Mouse (Mus musculus): ENCODE measurements around the gene Ces1b.

Gene Ces1b

DNA sequence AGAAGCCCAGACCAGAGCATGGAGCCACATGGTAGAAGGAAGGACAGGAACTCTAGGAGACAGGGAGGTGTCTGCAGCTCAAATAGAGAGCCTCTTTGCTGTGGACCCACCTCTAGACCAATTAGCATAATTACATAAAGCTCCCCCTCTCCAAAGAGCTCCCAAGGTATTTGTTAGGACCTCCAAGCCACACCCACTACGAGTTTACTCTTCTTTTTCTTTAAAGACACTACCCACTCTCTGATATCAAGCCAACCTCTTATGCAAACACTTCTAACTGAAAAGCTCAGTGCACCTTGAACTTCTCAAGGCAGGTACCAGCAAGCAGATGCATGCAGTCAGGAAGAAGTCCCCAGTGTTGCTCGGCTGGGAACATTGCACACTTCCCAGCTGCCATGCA is at the start of gene Ces1b:
TSS of gene Ces1b (minus strand) at position 131 of the 400 bp plus-strand sequence.
- no peak for DNase-seq

DNA sequence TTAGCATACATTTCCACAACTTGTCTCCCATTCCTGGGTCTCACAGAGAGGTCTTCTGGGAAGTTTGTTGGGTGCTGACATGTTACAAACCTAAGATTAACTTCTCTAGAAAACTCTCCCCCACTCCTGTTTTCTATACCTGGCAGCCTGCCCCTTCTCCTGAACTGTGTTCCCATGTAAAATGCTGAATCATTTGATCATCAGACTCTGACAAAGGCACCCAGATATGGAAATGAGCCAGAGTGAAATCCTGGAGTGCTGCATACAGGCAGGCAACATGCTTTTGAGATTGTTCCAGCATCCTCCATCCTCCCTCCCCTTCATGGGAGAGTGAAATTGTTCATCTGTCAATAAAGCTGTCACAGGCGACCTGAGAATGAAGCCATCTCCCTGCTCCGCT is 46.7 kb upstream of the Ces1b start:
- no peak for DNase-seq

DNA sequence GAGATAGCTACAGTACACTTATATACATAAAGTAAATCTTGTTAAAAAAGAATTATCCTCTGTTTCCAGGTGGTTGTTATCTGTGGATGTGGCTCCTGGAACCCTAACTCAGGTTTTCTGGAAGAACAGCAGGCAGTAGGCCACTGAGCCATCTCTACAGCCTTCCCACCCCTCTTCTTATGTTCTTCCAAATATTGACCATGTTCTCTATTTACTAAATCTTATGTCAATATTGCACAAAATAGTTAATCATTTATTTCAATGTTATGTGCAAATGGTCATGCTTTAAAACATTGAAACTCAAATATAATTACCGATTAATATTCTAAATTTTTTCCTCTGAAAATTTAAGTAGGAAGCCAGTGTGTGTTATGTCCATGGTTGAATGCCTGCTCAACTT is 42.2 kb upstream of the Ces1b start:
- DNase-seq = no peak

DNA sequence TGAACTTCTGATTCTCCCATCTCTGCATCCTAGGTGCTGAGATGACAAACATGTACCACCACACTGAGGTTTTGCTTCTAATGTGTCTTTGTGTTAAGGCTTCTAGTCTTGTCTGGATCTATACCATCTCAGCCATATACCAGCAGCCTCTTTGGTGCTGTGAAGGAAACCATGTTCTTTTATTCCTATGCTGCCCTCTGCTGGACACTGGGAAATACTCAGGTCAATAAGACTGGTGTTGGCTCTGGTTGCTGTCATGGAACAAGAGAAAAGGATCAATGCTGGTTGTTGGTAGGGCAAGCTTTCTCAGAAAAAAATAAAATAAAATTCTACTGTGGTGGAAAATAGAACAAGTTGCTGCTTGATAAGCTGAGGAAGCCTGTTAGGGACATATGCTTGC is 15.6 kb upstream of the Ces1b start:
- no peak for DNase-seq

DNA sequence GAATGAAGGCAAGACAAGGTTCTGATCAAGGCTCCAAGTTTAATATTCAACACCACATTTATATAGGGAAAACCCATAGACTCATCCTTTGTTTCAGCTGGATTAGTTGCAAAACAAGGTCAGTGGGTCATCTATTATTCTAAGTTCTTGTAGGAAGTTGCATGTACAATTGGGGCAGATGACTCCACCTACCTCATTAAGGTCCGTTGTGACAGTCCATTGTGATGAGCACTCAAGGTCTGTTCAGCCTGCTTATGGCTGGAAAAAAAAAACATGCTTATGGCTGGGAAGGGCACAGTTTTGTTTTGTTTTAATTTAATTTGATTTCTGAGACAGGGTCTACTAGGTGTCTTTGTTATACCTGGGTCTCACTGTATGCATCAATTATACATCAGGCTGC is 11.5 kb upstream of the Ces1b start:
- DNase-seq = no peak

DNA sequence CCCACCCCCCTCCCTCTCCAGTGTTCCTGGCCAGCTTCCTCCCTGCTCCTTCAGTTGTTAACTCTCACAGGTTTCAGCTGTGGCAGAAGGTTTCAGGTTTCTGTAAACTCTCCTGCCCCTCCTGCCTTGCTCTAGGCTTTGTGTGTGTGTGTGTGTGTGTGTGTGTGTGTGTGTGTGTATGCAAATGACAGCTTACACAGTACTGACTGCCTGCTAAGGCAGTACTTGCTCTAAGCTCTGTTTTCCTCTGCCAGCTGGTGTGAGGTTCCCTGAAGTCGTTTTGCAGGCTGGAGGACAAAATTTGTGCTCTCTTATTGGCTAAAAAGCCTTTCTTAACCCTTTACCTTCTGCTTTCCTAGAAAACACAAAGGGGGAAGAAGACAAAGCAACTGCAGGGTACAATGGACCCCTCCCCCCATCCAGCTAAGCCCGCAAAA is 8.9 kb upstream of the Ces1b start:
- no peak for DNase-seq

DNA sequence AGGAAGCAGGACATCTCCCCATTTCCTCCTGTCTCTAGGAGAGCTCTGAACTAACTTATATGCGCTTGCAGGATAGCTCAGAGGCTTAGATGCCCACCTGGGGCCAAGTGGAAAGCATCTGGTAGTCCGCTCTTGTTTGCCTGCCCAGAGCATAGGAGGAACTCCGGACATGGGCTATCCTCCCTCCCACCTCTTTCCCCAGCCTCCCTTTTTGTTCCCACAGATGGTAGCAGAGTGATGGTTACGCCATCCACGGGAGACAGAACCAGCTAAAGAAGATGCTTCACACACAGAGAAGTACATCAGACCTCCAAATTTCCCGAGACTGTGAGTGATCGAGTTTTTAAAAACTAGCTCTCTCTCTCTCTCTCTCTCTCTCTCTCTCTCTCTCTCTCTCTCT is 8.4 kb upstream of the Ces1b start:
- no peak for DNase-seq

DNA sequence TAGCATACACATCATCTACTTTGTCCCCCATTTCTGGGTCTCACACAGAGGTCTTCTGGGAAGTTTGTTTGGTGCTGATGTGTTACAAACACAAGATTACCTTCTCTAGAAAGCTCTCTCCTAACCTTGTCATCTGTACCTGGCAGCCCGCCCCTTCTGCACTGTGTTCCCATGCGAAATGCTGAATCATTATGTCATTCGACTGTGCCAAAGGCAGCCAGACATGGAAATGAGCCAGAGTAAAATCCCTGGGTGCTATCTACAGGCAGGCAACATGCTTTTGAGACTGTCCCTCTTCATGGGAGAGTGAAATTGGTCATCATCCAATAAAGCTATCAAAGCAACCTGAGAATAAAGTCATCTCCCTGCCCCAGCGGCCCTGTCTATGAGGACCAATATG is 4.6 kb downstream of the Ces1b start:
- no peak for DNase-seq

DNA sequence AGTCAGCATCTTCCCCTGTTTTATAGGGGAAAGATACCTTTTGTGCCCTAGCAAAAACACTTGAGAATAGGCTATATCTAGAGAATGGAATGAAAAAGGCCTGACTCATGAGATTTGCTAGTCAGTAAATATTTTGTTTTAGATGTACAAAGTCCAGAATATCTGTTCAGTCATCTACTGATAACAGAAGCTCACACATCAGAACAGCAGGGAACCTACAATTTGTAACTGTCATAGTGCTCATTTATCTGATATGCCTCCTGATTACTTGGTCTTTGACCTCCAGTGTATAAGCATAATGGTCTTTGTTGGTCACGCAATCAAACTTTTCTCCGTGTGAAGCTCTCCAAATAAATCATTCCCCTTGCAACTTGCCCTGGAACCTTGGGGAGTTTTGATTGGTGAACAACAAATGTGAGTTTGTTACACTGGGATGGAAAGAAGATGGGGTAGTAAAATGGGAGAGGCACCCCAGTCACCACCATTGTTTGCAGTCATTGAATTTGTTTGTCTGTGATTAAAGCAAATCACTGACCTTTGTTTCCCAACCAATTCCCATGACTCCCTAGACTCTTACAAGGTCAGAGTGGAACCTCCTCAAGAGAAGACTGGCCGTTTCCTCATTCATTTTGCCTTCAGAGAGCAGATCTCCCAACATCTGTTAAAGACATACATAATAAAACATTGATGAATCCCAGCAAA is 16.2 kb downstream of the Ces1b start:
- DNase-seq = no peak

DNA sequence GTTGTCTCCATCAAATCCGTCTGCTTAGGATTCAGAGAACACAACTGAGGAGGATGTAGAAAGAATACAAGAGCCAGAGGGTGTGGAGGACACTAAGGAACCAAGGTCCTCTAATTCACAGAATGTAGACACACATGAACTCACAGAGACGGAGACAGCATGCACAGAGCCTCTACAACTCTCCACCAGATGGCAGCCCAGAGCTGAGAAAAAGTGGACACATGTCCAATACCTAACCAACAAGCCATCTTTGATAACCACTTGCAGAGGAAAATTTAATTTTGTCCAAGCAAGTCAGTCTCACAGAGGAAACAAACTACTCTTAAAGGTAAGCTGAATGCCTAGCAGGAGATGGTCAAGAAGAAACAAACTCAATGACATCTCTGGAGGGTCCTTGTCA is 20.6 kb downstream of the Ces1b start:
- no peak for DNase-seq

DNA sequence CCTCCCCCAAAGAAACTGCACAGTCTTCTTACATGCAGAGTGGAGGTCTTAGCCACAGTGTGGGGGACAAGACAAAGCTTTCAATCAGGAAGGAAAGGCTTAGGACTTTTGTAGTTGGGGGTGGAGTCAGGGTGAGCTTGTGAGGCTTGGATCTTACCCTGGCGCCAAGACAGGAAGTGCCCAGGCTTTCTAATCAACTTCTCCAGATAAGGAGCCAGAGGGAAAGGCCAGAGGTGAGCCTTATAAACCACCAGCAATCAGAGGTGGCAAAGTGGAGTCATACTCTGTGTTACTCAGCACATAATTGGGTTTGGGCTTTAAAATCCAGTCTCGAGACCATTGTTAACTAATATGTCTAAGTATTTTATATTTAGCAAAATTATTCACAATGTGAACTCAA is 24.6 kb downstream of the Ces1b start:
- DNase-seq = no peak

DNA sequence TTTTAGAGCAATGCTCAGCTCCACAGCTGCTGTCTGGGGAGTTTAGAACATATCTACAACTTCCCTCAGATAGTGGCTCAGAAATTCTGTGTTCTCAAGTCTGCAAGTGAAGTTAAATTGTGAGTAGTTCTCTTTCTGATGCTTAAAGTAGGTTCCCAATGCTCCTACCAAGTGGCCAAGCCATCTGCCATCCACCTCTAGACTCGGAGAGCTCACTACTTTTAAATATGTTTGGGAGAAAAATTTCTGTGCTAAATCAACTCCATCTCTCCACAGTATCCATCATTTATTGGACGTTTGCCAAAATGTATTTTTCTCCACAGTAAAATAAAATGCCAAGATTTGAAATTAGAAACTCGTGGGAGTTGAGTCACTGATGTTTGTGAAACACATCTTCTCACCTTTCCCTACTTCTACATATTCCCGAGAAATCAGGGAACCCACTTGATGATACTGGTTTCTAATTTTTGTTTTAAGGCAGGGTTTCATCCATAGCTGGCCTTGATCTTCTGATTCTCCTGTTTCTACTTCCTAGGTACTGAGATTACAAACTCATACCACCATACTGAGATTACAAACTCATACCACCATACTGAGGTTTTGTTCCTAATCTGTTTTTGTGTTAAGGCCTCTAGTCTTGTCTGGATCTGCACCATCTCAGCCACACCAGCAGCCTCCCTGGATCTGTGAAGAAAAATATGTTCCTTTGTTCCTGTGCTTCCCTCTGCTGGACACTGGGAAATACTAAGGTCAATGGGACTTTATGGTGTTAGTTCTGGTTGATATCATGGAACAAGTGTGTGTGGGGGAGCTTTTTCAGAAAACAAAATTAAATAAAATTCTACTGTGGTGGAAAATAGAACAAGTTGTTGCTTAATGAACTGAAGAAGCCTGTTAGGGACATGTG is 31.1 kb downstream of the Ces1b start:
- no peak for DNase-seq

DNA sequence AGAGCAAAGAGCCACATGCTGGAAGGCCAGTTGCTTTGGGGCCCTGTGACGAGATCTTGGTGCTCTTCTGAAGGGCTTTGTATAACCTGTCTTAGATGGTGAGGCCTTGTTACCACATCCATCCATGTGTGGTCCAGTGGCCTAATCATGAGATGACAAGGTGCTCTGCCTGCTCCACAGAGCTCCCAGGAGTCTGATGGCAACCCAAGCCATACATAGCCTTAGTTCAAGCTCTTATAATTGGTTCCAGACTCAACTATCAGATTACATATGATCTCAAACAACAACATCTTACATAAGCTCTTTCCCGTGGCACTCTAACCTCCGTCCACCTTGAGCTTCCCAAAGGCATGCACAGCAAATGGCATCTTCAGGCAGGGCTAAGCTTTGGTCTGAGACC is 31.7 kb downstream of the Ces1b start, which contains the start of gene Ces1a:
TSS of gene Ces1a (minus strand) at position 101 of the 400 bp plus-strand sequence.
- DNase-seq = no peak

DNA sequence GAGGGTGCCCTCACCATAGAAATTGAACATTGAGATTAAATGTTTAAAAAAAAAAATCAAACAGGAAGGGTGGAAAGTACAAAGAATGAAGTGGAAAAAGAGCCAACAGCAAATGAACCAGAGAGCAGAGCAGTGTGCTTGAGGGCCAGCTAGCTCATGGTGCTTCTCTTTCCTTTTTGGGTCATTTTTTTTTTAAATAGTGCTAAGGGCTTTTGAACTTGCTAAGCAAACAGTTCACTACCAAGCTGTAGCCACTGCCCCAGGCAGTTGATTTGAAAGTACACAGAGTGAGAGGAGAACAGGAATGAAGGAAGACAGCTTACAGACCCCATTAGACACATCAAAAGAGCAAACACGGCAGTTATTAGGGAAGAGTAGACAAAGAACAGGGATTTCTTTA is 36.7 kb downstream of the Ces1b start:
- no peak for DNase-seq

DNA sequence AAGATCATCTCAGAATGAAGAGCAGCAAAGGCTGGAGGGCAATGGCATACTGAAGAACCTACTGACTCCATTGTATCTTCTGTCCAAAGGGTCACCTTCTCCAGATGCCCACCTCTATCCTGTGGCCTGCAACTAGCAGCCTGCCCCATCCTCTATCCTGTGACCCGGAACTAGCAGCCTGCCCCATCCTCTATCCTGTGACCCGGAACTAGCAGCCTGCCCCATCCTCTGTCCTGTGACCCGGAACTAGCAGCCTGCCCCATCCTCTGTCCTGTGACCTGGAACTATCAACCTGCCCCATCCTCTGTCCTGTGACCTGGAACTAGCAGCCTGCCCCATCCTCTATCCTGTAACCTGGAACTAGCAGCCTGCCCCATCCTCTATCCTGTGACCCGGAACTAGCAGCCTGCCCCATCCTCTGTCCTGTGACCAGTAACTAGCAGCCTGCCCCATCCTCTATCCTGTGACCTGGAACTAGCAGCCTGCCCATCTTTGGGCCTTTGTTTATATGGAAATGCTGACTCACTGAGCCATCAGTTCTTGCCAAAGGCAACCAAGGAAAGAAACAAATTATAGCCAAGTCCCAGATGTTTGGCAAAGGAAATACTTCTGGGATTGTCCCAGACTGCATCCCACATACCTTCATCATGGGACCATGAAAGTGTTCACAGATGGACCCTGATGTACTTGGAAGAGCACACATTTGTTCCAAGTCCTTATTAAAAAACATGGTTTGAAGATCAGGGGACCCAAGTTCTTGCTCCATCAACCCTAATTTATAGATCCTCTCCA is 38.8 kb downstream of the Ces1b start:
- DNase-seq = no peak

DNA sequence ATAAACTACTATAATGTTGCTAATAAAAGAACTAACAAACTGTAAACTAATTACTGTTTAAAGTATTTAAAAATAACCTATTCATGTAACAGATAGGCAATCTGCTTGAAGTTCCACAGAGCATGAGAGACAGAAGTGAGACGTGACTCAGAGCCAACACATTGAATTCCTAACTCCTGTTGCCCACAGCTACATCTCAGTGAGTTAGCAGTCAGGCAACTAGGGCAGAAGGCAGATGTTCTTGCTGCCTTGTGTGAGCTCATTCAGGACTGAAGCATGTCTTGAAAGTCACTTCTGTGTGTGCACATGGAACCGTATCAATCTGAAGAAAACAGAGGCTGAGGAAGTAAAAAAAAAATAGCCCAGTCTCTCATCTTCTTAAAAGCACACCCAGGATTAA is 39.6 kb downstream of the Ces1b start:
- no peak for DNase-seq

DNA sequence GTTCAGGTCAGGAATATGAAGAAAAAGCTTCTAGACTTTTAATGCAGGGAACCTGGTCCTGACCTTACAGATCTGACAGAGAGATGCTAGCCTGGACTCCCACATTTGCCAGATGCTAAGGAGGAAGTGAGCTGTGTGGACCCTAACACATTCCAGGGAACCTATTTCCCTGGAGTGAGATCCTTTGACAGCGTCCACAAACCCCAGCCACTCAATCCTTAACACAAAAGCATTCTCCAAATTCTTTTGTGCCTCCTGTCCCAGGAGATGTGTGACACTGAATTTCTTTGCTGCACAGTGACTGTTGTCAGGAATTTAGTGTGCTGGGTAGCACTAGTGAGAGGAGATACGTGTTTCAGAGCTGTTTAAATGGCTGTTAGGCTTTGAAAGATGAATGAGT is 41.0 kb downstream of the Ces1b start:
- DNase-seq = no peak

DNA sequence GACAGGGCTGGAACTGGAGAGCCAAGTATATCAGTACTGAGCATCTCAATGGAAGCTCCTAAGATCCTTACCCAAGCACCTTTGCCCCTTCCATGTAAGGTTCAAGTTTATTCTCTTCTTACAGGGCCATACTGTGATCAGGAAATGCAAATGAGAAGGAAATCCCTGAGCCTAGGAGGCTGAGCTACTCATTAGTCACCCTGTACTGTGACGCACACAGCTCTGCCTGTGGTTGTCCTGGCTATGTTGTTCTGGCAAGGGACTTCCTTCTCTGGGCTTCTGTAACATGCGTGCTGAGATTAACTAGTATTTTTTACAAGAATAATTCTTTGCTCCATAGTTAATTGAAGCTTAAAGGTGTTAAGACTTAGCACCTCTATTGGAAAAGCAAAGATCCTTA is 49.2 kb downstream of the Ces1b start:
- DNase-seq = no peak

DNA sequence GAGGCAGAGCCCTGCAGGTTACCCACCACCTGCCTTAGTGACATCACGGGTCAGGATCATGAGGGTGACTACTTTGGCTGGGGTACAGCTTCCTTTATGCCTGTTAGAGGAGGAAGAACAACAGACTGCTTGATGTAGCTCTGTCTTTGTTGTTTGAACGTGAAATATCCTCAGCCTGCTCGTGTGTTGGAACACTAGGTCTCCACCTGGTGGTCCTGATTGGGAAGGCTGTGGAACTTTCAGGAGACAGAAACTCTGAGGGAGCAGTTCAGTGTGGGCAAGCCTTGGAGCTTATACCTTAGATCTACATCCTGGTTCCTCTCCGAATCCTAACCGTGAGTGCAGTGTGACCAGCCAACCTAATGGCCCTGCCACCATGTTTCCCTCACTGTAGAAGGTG is 58.1 kb downstream of the Ces1b start:
- no peak for DNase-seq

DNA sequence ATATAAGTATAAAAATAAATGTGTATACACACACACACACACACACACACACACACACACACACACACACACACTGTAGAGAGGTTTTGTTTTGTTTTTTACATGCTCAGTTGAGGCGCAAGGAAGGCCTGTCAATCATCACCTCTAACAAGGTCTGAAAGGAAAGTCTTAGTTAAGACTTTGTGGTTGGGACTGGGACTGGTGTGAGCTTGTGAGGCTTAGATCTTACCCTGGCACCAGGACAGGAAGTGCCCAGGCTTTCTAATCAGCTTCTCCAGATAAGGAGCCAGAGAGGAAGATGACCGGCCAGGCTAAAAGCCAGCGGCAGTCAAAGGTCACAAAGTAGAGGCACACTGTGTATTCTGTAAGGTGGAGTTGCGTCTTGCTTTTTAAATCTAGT is 65.5 kb downstream of the Ces1b start:
- no peak for DNase-seq

DNA sequence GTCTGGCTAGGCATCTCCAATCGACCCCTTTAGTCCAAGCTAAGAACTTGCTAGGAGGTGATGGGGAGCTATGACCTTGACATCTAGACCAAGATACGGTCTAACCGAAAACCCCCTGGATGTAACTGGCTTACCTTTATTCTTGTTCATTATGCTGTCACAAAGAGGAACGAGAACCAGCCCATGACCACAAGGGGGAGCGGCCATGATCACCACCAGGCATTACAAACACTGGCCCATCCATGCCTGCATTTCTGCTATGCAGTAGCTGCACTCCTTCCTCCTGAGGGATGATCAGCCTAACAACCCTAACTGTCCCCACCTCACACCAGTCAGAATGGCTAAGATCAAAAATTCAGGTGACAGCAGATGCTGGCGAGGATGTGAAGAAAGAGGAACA is 67.6 kb downstream of the Ces1b start:
- no peak for DNase-seq

DNA sequence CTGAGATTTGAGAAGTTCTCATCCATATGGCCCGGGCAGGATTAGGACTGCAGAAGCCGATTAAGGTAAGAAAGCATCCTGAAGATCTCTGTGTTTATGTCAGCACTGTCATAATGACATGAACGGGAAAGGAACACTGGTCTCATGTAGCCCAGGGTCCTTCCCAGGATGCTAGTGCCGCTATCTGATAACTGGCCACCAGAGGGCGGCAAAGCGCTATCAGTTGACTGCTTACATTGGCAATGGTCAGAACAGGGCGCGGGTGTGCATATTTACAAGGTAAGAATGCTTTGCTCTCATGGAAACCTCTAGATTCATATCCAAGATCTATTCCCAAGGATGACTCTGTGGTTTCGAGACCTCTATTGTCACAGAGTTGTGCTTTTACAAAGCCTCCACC is 68.4 kb downstream of the Ces1b start:
- peak; percentile 68 for DNase-seq

DNA sequence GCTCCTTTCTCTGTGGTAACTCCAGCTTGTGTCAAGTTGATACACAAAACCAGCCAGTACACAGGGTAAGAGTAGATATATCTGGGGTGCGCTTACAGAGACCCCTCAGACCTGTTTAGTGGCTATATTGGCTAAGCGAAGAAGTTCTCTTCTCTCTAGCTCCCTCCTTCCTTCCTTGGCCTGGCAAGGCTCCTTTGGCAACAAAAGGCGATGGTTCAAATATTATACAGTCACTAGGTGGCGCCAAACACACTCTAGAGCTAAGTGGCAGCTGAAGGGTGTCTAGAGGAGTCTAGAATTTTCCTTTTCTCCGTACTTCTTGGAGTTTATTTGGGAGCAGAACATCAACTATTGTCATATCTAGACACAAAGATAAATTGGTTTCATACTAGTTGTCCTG is 69.5 kb downstream of the Ces1b start:
- peak; percentile 8 for DNase-seq
